Mouse (Mus musculus) CD4-positive, CD25-positive, alpha-beta regulatory T cell (primary cell): ENCODE measurements around the gene Catsper4. TPM values are rescaled to one million over a fixed set of nuclear protein-coding genes. Genes with fewer than 3 reads are reported as not detected.

ENCODE experiments used
- polyA plus RNA-seq: library from polyadenylated mRNA; unstranded; fragments of 100-300 nt; shearing (Covaris generic); gene quantifications from one replicate; pipeline ENCODE4 v1.2.1, GENCODE M21; 2017

Catsper4 gene
- polyA plus RNA-seq = not detected

GRCm38 (mm10) chr4:134227194-134227593 is at the start of gene Catsper4:
Gene Catsper4 (minus strand): TSS chr4:134227383.

GRCm38 (mm10) chr4:134253722-134254324 is 26.6 kb upstream of the Catsper4 start, which contains the start of gene Grrp1:
Gene Grrp1 (minus strand): TSS chr4:134254106.

GRCm38 (mm10) chr4:134246719-134247258 is 19.6 kb upstream of the Catsper4 start, which contains the start of gene Gm30191:
Gene Gm30191 (plus strand): TSS chr4:134246935.

GRCm38 (mm10) chr4:134245148-134245843 is 18.1 kb upstream of the Catsper4 start, which contains the start of gene Zfp593:
Gene Zfp593 (minus strand): TSS chr4:134245592.

GRCm38 (mm10) chr4:134243516-134244250 is 16.5 kb upstream of the Catsper4 start, which contains the start of gene E130218I03Rik:
Gene E130218I03Rik (plus strand): TSS chr4:134243662.

GRCm38 (mm10) chr4:134238279-134238651 is 11.1 kb upstream of the Catsper4 start, which contains the start of gene Cnksr1:
Gene Cnksr1 (minus strand): TSS chr4:134238399.

GRCm38 (mm10) chr4:134202904-134203303 is 24.3 kb downstream of the Catsper4 start, which contains the start of gene Gm7534:
Gene Gm7534 (minus strand): TSS chr4:134203004.

Other genes starting within 250 kb of the Catsper4 start
- gene Dhdds, start 226.5 kb downstream of the Catsper4 start, polyA plus RNA-seq = 30.3 TPM
- not detected for gene Lin28a, start 208.5 kb downstream of the Catsper4 start, polyA plus RNA-seq
- gene Zfp683, start 173.5 kb downstream of the Catsper4 start, polyA plus RNA-seq = 1.1 TPM
- gene Crybg2, start 166.6 kb downstream of the Catsper4 start, polyA plus RNA-seq = 16.0 TPM
- gene Cd52, start 132.3 kb downstream of the Catsper4 start, polyA plus RNA-seq = 2,735 TPM
- gene Ubxn11, start 124.8 kb downstream of the Catsper4 start, polyA plus RNA-seq = 64.4 TPM
- gene Sh3bgrl3, start 98.6 kb downstream of the Catsper4 start, polyA plus RNA-seq = 1,392 TPM
- 38.4 TPM for gene Cep85, start 40.3 kb downstream of the Catsper4 start, polyA plus RNA-seq
- not detected for gene Gm7534, start 24.4 kb downstream of the Catsper4 start, polyA plus RNA-seq
- 0.12 TPM for gene Cnksr1, start 11.0 kb upstream of the Catsper4 start, polyA plus RNA-seq
- 9.3 TPM for gene E130218I03Rik, start 16.3 kb upstream of the Catsper4 start, polyA plus RNA-seq
- gene Zfp593, start 18.2 kb upstream of the Catsper4 start, polyA plus RNA-seq = 23.6 TPM
- gene Gm30191, start 19.6 kb upstream of the Catsper4 start, polyA plus RNA-seq = not detected
- gene Grrp1, start 26.7 kb upstream of the Catsper4 start, polyA plus RNA-seq = not detected
- gene Pdik1l, start 60.5 kb upstream of the Catsper4 start, polyA plus RNA-seq = 17.7 TPM
- gene Trim63, start 87.7 kb upstream of the Catsper4 start, polyA plus RNA-seq = not detected
- gene Slc30a2, start 115.8 kb upstream of the Catsper4 start, polyA plus RNA-seq = 0.28 TPM
- gene Extl1, start 156.5 kb upstream of the Catsper4 start, polyA plus RNA-seq = 1.2 TPM
- gene Pafah2, start 168.9 kb upstream of the Catsper4 start, polyA plus RNA-seq = 1.8 TPM
- gene Stmn1, start 240.9 kb upstream of the Catsper4 start, polyA plus RNA-seq = 62.6 TPM